Mouse (Mus musculus): Measurements from ENCODE around the gene Tmeff2.

Tmeff2 gene

GRCm38 (mm10) chr1:51104698-51105097, 204.3 kb downstream of the Tmeff2 start:
- no peak for DNase-seq (ENCODE audit: low read depth, low spot score)

DNA sequence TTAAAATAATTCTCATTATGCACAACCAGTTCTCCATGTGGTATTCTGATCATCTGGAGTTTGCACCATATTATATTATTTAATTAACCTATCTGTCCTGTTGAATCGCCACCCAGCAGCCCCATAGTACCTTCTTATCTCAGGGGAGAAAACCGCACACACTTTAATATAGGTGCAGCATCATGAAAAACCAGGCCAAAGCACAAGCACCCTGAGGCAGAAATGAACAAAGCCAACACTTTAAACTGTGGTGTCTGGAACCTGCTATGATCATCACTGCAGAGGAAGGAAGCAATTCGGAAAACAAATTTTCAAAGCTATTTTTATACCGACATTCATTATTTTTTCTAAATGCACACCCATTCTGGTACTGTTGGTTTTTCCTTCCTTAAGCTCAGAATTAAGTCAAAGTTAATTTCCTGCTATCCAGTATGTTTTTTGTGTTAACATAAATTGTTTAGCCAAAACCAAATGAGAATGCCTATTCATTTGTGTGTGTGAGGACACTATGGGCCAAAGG, 206.0 kb downstream of the Tmeff2 start:
- DNase-seq (ENCODE audit: low read depth, low spot score): peak; percentile 7

DNA sequence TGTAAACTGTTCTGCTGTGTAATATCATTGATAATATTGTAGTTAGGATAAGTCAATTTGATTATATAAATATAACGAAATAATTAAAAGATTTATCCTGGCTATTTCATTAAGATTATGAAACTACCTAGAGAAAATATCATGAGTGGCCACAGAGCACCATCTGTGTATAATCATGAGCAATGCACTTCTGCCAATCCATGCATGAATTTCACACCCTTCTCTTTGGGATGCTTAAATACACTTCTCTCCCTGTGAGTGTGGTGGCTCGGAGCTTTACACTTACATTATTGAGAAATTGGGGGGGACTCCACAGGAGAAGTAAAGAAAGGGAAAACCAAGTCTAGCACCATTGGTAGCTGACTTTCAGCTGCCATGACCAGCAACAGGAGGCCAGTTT, 206.9 kb downstream of the Tmeff2 start:
- no peak for DNase-seq (ENCODE audit: low read depth, low spot score)

GRCm38 (mm10) chr1:51114721-51115120, 214.3 kb downstream of the Tmeff2 start:
- DNase-seq (ENCODE audit: low read depth, low spot score): no peak

DNA sequence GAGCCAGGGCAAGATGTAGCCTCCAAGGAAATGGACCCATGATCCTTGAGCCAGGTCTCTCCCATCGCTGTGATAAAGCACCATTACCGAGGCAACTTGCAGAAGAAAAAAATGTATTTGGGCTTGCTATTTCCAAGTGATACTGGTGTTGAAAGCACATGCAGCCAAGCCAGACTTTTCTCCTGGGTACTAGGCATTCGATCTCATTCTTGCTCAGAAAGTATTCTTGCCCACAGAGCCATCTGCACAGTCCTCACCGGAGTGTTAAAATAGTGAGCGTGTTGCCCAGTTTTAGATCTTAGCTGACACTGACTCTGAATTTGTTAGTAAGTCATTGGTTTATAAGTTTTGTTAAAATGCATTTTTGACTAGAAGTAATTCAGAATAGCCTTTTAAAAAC, 215.3 kb downstream of the Tmeff2 start:
- no peak for DNase-seq (ENCODE audit: low read depth, low spot score)

- DNase-seq (ENCODE audit: low read depth, low spot score): no peak
These were observed 217.4 kb downstream of the Tmeff2 start for GRCm38 (mm10) chr1:51117830-51118229.

DNA sequence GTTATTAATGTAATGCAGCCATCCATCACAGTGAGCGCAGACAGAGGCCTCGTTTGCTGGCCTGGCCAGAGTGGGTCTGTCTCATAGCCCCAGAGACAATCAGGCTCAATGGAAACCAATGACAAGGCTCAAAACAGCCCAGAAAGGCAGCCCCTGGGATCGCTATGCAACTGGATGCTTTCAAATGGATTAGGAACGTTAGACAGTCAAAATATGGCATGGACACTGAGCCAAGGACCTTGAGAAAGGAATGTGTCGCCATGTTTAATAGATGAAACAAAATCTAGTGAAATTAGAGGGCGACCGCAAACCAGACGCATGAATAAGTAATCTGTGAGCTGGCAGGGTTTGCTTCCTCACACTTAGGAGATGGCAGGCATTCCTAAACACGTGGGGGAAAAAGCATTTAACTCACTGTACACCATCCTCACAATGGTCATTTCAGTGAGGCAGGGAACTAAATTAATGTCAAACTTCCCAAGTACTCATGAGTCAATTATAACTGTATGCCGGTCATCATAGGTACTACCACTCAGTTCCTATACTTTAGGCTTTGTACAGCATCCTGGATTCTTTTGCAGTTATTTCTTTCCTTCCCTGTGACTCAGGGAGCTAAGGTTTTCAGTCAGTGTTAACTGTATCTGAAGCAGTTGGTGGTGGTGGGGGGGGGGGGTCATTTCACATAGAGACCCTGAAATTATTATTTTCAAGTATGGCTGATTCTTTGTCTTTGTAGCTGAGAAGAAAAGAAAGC, 225.4 kb downstream of the Tmeff2 start:
- DNase-seq (ENCODE audit: low read depth, low spot score): no peak

- no peak for DNase-seq (ENCODE audit: low read depth, low spot score)
These were observed 225.9 kb downstream of the Tmeff2 start for GRCm38 (mm10) chr1:51126425-51126765.

- DNase-seq (ENCODE audit: low read depth, low spot score): peak; percentile 48
These were observed 236.3 kb downstream of the Tmeff2 start for GRCm38 (mm10) chr1:51136792-51137191.

- DNase-seq (ENCODE audit: low read depth, low spot score): no peak
These were observed 239.2 kb downstream of the Tmeff2 start for GRCm38 (mm10) chr1:51139605-51140004.

GRCm38 (mm10) chr1:51141381-51141780, 240.9 kb downstream of the Tmeff2 start:
- no peak for DNase-seq (ENCODE audit: low read depth, low spot score)

DNA sequence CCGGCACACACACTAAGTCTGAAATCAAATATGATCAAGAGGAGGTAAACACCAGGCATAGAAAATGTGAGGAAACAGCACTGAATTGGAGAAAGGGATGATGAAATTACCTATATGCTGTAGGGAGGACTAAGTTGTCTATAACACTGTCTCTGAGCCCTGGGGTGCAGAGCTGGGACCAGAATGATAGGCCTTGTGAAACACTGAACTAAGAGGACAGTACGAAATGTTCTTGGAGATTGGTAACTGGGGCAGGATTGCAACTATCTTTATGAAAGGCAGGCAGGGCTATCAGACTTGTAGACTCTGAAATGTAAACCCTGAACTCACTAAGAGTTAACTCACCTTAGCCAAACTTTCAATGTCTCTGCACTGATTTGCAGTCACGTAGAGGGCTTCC, 242.3 kb downstream of the Tmeff2 start:
- DNase-seq (ENCODE audit: low read depth, low spot score): no peak

GRCm38 (mm10) chr1:51145693-51146092, 245.2 kb downstream of the Tmeff2 start:
- DNase-seq (ENCODE audit: low read depth, low spot score): no peak

- peak; percentile 26 for DNase-seq (ENCODE audit: low read depth, low spot score)
These were observed 248.2 kb downstream of the Tmeff2 start for GRCm38 (mm10) chr1:51148481-51149137.

DNA sequence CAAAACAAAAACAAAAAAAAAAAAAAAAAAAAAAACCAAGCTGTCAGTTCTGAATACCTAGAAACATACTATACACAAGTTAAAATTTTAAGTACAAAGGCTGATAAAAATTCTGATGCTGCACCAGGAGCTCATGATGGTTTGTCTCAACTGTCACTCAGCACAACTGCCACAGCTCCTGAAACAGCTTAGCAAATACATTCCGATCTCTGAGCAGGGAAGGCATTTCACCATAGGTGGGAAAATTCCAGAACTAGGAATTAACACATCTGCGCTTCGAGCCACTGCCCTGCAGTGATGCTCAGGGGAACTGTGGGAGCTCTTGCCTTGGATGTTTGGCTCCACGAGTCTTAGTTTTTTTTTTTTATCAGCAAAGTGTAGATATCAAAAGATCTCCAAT, 249.0 kb downstream of the Tmeff2 start:
- no peak for DNase-seq (ENCODE audit: low read depth, low spot score)

DNA sequence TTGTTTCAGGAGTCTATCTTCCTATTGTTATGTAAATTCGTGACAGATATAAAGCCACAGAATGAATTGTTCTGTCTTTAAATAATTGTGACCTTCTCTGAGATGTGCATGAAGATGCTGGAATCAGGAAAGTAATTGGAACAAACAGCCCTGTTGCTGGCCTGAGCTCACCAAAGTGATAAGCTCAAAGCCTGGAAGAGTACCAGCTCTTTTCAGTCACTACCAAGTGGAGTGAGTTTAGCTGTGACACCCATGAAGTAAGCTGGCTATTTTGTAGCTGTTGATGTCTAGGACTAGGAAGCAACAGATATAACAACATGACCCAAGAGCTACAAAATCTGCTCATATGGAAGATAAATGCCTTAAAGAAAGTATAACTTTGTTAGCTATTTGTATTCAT, 249.4 kb downstream of the Tmeff2 start:
- DNase-seq (ENCODE audit: low read depth, low spot score): no peak

- DNase-seq (ENCODE audit: low read depth, low spot score): no peak
These were observed 251.6 kb downstream of the Tmeff2 start for GRCm38 (mm10) chr1:51152017-51152416.

DNA sequence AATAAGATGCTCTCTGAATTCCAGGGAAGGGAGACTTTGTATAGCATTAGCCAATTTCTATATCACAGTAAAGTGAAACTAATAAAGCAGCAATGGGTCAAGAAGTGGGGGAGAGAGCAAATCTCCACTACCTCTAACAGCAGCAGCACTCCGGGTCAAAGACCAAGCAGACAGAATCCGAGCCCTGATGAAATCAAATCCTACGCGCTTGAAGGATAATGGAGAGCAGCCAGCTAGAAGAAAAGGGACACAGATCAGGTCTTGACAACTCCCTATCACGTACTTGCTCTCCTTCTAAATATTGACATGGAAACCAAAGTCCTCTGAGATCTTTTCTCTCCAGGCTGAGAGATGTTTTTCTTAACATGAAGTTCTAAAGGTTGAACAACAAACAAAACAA, 252.4 kb downstream of the Tmeff2 start:
- peak; percentile 33 for DNase-seq (ENCODE audit: low read depth, low spot score)

DNA sequence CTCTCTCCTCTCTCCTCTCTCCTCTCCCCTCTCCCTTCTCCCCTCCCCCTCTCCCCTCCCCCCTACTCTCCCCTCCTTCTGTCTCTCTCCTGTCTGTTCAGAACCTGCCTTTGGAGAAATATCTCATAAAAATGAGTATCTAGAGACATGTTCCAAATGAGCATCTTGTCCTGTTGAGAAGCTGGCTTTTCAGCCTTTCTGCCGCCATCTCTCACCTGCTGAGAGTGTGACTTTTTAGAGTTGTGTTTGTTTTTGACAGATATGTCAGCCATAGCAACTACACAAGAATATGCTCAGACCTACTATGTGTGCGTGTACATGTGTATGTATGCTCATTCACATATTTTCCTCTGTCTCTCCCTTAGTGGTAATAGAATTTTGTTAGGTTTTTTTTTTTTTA, 283.8 kb downstream of the Tmeff2 start:
- no peak for DNase-seq (ENCODE audit: low read depth, low spot score)

DNA sequence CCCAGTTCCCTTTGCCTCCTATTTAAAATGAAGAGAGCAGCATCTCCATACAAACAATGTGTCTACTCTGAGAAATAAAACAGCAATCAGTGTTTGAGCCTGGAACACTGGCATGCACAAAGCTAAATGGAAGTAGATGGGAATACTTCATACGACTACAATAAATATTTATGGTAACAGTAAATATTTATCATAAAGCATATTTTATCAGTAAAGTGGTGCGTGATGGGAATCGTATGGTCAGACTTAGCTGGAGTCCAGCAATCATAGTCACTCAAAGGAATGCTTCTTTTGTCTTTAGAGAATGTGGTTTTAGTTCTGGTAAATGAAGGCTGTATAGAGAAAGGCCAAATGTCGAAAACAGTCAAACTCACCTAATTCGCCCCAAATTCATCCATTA, 288.6 kb downstream of the Tmeff2 start:
- no peak for DNase-seq (ENCODE audit: low read depth, low spot score)

GRCm38 (mm10) chr1:51191253-51191652, 290.8 kb downstream of the Tmeff2 start:
- DNase-seq (ENCODE audit: low read depth, low spot score): no peak

GRCm38 (mm10) chr1:51191872-51192613, 291.6 kb downstream of the Tmeff2 start:
- DNase-seq (ENCODE audit: low read depth, low spot score): no peak
